Mouse (Mus musculus) ovary, postnatal 14 days (tissue): ENCODE measurements around the gene Zfp687.
"Not testable (repeated sequence)": the region's sequence is repeated elsewhere in the genome, so short reads cannot be mapped to it uniquely, and the experiment has no call there.

Experiments used
- DNase-seq: peaks from one replicate; pipeline ENCODE4 v3.0.0; 2022; ENCODE audit warnings: low spot score

The Zfp687 gene

GRCm38 (mm10) chr3:95015337-95015872 lies at the start of gene Zfp687:
Gene Zfp687 (minus strand): TSS chr3:95015448.
- peak; percentile 99 for DNase-seq

- no peak for DNase-seq
Observed at GRCm38 (mm10) chr3:95063741-95064140, 48.5 kb upstream of the Zfp687 start.

- no peak for DNase-seq
Observed at GRCm38 (mm10) chr3:95058078-95058477, 42.8 kb upstream of the Zfp687 start.

- DNase-seq, result no peak
Observed at GRCm38 (mm10) chr3:95056275-95056674, 41.0 kb upstream of the Zfp687 start.

GRCm38 (mm10) chr3:95054481-95055260 lies 39.4 kb upstream of the Zfp687 start:
- no peak for DNase-seq

- no peak for DNase-seq
Observed at GRCm38 (mm10) chr3:95053701-95054100, 38.5 kb upstream of the Zfp687 start.

- DNase-seq, result peak; percentile 17
Observed at GRCm38 (mm10) chr3:95052959-95053358, 37.7 kb upstream of the Zfp687 start.

- DNase-seq, result no peak
Observed at GRCm38 (mm10) chr3:95047914-95048313, 32.7 kb upstream of the Zfp687 start.

GRCm38 (mm10) chr3:95046462-95047057 lies 31.3 kb upstream of the Zfp687 start:
- DNase-seq, result no peak

GRCm38 (mm10) chr3:95043251-95043650 lies 28.0 kb upstream of the Zfp687 start:
- no peak for DNase-seq

GRCm38 (mm10) chr3:95042838-95043229 lies 27.6 kb upstream of the Zfp687 start:
- no peak for DNase-seq

GRCm38 (mm10) chr3:95042166-95042837 lies 27.1 kb upstream of the Zfp687 start, which contains the start of gene Psmd4:
Gene Psmd4 (minus strand): TSS chr3:95042614.
- peak; percentile 94 for DNase-seq

- no peak for DNase-seq
Observed at GRCm38 (mm10) chr3:95041625-95042024, 26.4 kb upstream of the Zfp687 start.

- DNase-seq, result no peak
Observed at GRCm38 (mm10) chr3:95029953-95030352, 14.7 kb upstream of the Zfp687 start.

GRCm38 (mm10) chr3:95029291-95029827 lies 14.1 kb upstream of the Zfp687 start:
- DNase-seq, result not testable (repeated sequence)

GRCm38 (mm10) chr3:95028603-95029002 lies 13.4 kb upstream of the Zfp687 start:
- no peak for DNase-seq

- no peak for DNase-seq
Observed at GRCm38 (mm10) chr3:95027701-95028100, 12.5 kb upstream of the Zfp687 start.

GRCm38 (mm10) chr3:95027057-95027645 lies 11.9 kb upstream of the Zfp687 start:
- no peak for DNase-seq

GRCm38 (mm10) chr3:95025202-95025601 lies 10.0 kb upstream of the Zfp687 start:
- no peak for DNase-seq

GRCm38 (mm10) chr3:95024551-95024950 lies 9.3 kb upstream of the Zfp687 start:
- DNase-seq, result peak; percentile 13

GRCm38 (mm10) chr3:95020956-95021355 lies 5.7 kb upstream of the Zfp687 start:
- DNase-seq, result not testable (repeated sequence)

GRCm38 (mm10) chr3:95018741-95019140 lies 3.5 kb upstream of the Zfp687 start:
- no peak for DNase-seq
